Mouse (Mus musculus): ENCODE data around the gene Gorasp1.

- TF ChIP-seq CTCF (IDR thresholded peaks at IDR 0.05) (no peak), EP300 (IDR thresholded peaks at IDR 0.05) (no peak)
These were observed 42.4 kb upstream of the Gorasp1 start for GRCm38 (mm10) chr9:119979749-119980148.
